33 mouse cellular contexts compared by ENCODE assay signal in the genomic region with DNA sequence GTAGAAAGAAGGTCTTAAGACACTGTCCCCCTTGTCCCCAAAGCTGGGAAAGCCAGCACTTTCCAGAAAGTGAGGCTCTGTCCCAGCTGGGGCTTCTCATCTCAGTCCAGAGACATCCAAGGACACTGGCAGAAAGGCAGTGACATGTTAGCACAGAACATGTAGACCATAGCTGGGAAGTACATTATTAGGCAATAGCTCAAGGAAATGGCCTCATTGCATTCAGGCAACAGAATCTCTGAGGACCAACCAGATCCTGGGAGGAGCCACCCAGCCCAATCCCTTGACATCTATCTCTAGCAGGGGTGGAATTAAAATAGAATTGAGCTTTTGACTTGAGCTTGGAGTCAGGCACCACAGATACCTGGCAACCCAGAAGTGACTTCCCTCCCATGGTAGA. TPM values are rescaled to one million over a fixed set of nuclear protein-coding genes. Genes with fewer than 3 reads are reported as not detected.
A peak's percentile ranks its signal among the peaks of the same experiment; 100 is the strongest.
DNase-seq lines count a peak whose midpoint lies in the region; ATAC-seq and TF ChIP-seq lines count a peak whose summit lies in the region.
"Had no signal": no experiment of that assay in that cellular context is flagged by ENCODE, and none has a peak within 500 bp of the region (broad histone marks: within the 10 kb centered on the region; RNA-seq: fewer than 3 reads in every experiment).

No protein-coding gene starts in this region.

- H3K27ac ChIP-seq in heart, embryonic 10.5 days, result no peak overlapping the region
- peak overlapping the region; percentile 94 for H3K27ac ChIP-seq in liver, postnatal 0 days (ENCODE audit: low read depth)
- H3K27ac ChIP-seq in hindbrain, embryonic 16.5 days (ENCODE audit: low read depth, low read length), result no peak overlapping the region
- H3K27ac ChIP-seq: embryonic facial prominence, embryonic 10.5 days; embryonic facial prominence, embryonic 15.5 days; forebrain, embryonic 12.5 days; hindbrain, embryonic 12.5 days; left cerebral cortex, adult 2 months; limb, embryonic 13.5 days; midbrain, embryonic 15.5 days had no signal

- H3K27me3 ChIP-seq in heart, embryonic 10.5 days (ENCODE audit: insufficient read depth, poor library complexity, severe bottlenecking), result no peaks in the 10 kb centered on the region
- no peaks in the 10 kb centered on the region for H3K27me3 ChIP-seq in liver, postnatal 0 days (ENCODE audit: insufficient read depth, low read length)
- H3K27me3 ChIP-seq in hindbrain, embryonic 16.5 days (replicated peaks; ENCODE audit: control insufficient read depth, insufficient read depth, low read length), result no peaks in the 10 kb centered on the region
- H3K27me3 ChIP-seq: embryonic facial prominence, embryonic 15.5 days; forebrain, embryonic 12.5 days; hindbrain, embryonic 12.5 days; limb, embryonic 13.5 days; midbrain, embryonic 15.5 days; Patski had no signal

- peak; percentile 57 for ATAC-seq in liver, postnatal 0 days
- ATAC-seq in neutrophil, adult 5-6 weeks (ENCODE audit: extremely low read depth, insufficient number of reproducible peaks, low FRiP score, poor library complexity, severe bottlenecking), result peak; percentile 49
- ATAC-seq in hindbrain, embryonic 16.5 days, result no peak
- ATAC-seq: forebrain, postnatal 0 days; intestine, embryonic 16.5 days; midbrain, embryonic 15.5 days; Patski had no signal

- TF ChIP-seq EP300 in liver, postnatal 0 days (IDR thresholded peaks at IDR 0.05; ENCODE audit: low read depth), result peak; percentile 62

- no peak overlapping the region for H3K4me3 ChIP-seq in heart, embryonic 10.5 days
- H3K4me3 ChIP-seq in liver, postnatal 0 days (ENCODE audit: low read depth, low read length), result no peak overlapping the region
- H3K4me3 ChIP-seq in hindbrain, embryonic 16.5 days (ENCODE audit: low read length), result no peak overlapping the region
- H3K4me3 ChIP-seq: embryonic facial prominence, embryonic 10.5 days; embryonic facial prominence, embryonic 15.5 days; forebrain, embryonic 12.5 days; hindbrain, embryonic 12.5 days; left cerebral cortex, adult 2 months; limb, embryonic 13.5 days; midbrain, embryonic 15.5 days had no signal

- peak; percentile 86 for DNase-seq in heart, adult 11 months
- no peak for DNase-seq in heart, embryonic 10.5 days (ENCODE audit: low spot score)
- peak; percentile 54 for DNase-seq in lung, postnatal 25 days (ENCODE audit: low spot score)
- DNase-seq in lung, postnatal 36 days, result no peak
- no peak for DNase-seq in liver, postnatal 0 days
- DNase-seq in right cerebral cortex, postnatal 36 days (ENCODE audit: low spot score in 2 of 2), result no peak
- DNase-seq: cerebellum, adult 11-12 months; cerebellum, postnatal 10 days; forebrain, postnatal 0 days; heart, postnatal 36 days; kidney, adult 9 months; kidney, postnatal 10 days; layer of hippocampus, adult 9-11 months; lung, adult 18-20 months; lung, postnatal 14 days; right cerebral cortex, adult 18-20 months; right cerebral cortex, postnatal 4 days; thymus, adult 2 months; thymus, postnatal 36 days had no signal

- H3K36me3 ChIP-seq in heart, embryonic 10.5 days, result no peaks in the 10 kb centered on the region
- H3K36me3 ChIP-seq in liver, postnatal 0 days (replicated peaks; ENCODE audit: insufficient read depth, low read length), result no peaks in the 10 kb centered on the region
- no peaks in the 10 kb centered on the region for H3K36me3 ChIP-seq in hindbrain, embryonic 16.5 days (ENCODE audit: control insufficient read depth, insufficient read depth, low read length)
- H3K36me3 ChIP-seq: embryonic facial prominence, embryonic 10.5 days; embryonic facial prominence, embryonic 15.5 days; forebrain, embryonic 12.5 days; hindbrain, embryonic 12.5 days; limb, embryonic 13.5 days; midbrain, embryonic 15.5 days had no signal

- TF ChIP-seq CTCF in liver, postnatal 0 days (IDR thresholded peaks at IDR 0.05; ENCODE audit: low read depth), result no peak

- 0 out of 2 replicates have a peak overlapping the region, but pooled peaks have one; percentile 44 for H3K9ac ChIP-seq in liver, postnatal 0 days (replicated peaks)
- no peak overlapping the region for H3K9ac ChIP-seq in hindbrain, embryonic 16.5 days (ENCODE audit: low read depth, low read length)
- H3K9ac ChIP-seq: embryonic facial prominence, embryonic 15.5 days; forebrain, embryonic 12.5 days; forebrain, postnatal 0 days; hindbrain, embryonic 12.5 days; limb, embryonic 13.5 days; midbrain, embryonic 15.5 days had no signal

- H3K4me1 ChIP-seq in heart, embryonic 10.5 days, result no peaks in the 10 kb centered on the region
- H3K4me1 ChIP-seq in liver, postnatal 0 days (ENCODE audit: insufficient read depth), result peaks cover 13% of the 10 kb centered on the region
- H3K4me1 ChIP-seq in hindbrain, embryonic 16.5 days (ENCODE audit: control insufficient read depth, insufficient read depth, low read depth, low read length), result no peaks in the 10 kb centered on the region
- H3K4me1 ChIP-seq: embryonic facial prominence, embryonic 10.5 days; embryonic facial prominence, embryonic 15.5 days; forebrain, embryonic 12.5 days; hindbrain, embryonic 12.5 days; limb, embryonic 13.5 days; midbrain, embryonic 15.5 days had no signal

- H3K4me2 ChIP-seq in liver, postnatal 0 days (ENCODE audit: low read depth, low read length), result peak overlapping the region; percentile 43
- H3K4me2 ChIP-seq in hindbrain, embryonic 16.5 days (ENCODE audit: low read length), result no peak overlapping the region
- H3K4me2 ChIP-seq: embryonic facial prominence, embryonic 15.5 days; forebrain, embryonic 12.5 days; heart, embryonic 11.5 days; hindbrain, embryonic 12.5 days; limb, embryonic 13.5 days; midbrain, embryonic 15.5 days had no signal

- H3K9me3 ChIP-seq in heart, embryonic 10.5 days, result peaks cover 3% of the 10 kb centered on the region; the same call in 1 of the 2 replicates
- H3K9me3 ChIP-seq in liver, postnatal 0 days (ENCODE audit: low read length), result no peaks in the 10 kb centered on the region
- H3K9me3 ChIP-seq in hindbrain, embryonic 16.5 days (ENCODE audit: control insufficient read depth, low read length), result no peaks in the 10 kb centered on the region; the same call in 1 of the 2 replicates
- H3K9me3 ChIP-seq: embryonic facial prominence, embryonic 10.5 days; embryonic facial prominence, embryonic 15.5 days; forebrain, embryonic 12.5 days; hindbrain, embryonic 12.5 days; limb, embryonic 13.5 days; midbrain, embryonic 15.5 days had no signal

RNA-seq across cellular contexts. Expression of a gene that starts 6.7 kb away (rescaled TPM):
- 0.44 and 0.99 TPM in 2 replicates for polyA plus RNA-seq in heart, embryonic 10.5 days (2016; fragmentation: Nextera tagmentation; extraction: Ambion mirVana)
- polyA plus RNA-seq in liver, postnatal 0 days (2015; fragmentation: Nextera tagmentation; extraction: Ambion mirVana), result 4,025 and 4,072 TPM in 2 replicates
- total RNA-seq in neutrophil, adult 5-6 weeks (2017), result 873 and 967 TPM in 2 replicates
- polyA plus RNA-seq in hindbrain, embryonic 16.5 days (2015; fragmentation: Nextera tagmentation; extraction: Ambion mirVana), result 0.39 and 0.79 TPM in 2 replicates
- total RNA-seq: left cerebral cortex, adult 2 months; left cerebral cortex, postnatal 36 days had no signal
- polyA plus RNA-seq: forebrain, embryonic 12.5 days had no signal

RNA-seq across cellular contexts. Expression of a gene that starts 20.0 kb away (rescaled TPM):
- polyA plus RNA-seq in heart, embryonic 10.5 days (2016; fragmentation: Nextera tagmentation; extraction: Ambion mirVana), result 18.5 and 20.0 TPM in 2 replicates
- polyA plus RNA-seq in liver, postnatal 0 days (2015; fragmentation: Nextera tagmentation; extraction: Ambion mirVana), result 10.5 and 11.4 TPM in 2 replicates
- 33.9 and 37.8 TPM in 2 replicates for total RNA-seq in neutrophil, adult 5-6 weeks (2017)
- polyA plus RNA-seq in hindbrain, embryonic 16.5 days (2015; fragmentation: Nextera tagmentation; extraction: Ambion mirVana), result 29.4 and 31.4 TPM in 2 replicates

RNA-seq across cellular contexts. Expression of a gene that starts 20.0 kb away (rescaled TPM):
- polyA plus RNA-seq in heart, embryonic 10.5 days (2016; fragmentation: Nextera tagmentation; extraction: Ambion mirVana), result 24.7 and 26.1 TPM in 2 replicates
- 4.8 and 5.6 TPM in 2 replicates for polyA plus RNA-seq in liver, postnatal 0 days (2015; fragmentation: Nextera tagmentation; extraction: Ambion mirVana)
- total RNA-seq in neutrophil, adult 5-6 weeks (2017), result 101 and 103 TPM in 2 replicates
- polyA plus RNA-seq in hindbrain, embryonic 16.5 days (2015; fragmentation: Nextera tagmentation; extraction: Ambion mirVana), result 14.4 and 16.8 TPM in 2 replicates

RNA-seq across cellular contexts. Expression of a gene that starts 22.8 kb away (rescaled TPM):
- 49.0 and 57.1 TPM in 2 replicates for polyA plus RNA-seq in heart, embryonic 10.5 days (2016; fragmentation: Nextera tagmentation; extraction: Ambion mirVana)
- polyA plus RNA-seq in liver, postnatal 0 days (2015; fragmentation: Nextera tagmentation; extraction: Ambion mirVana), result 9.7 and 11.4 TPM in 2 replicates
- total RNA-seq in neutrophil, adult 5-6 weeks (2017), result 15.5 and 24.2 TPM in 2 replicates
- 31.3 and 34.3 TPM in 2 replicates for polyA plus RNA-seq in hindbrain, embryonic 16.5 days (2015; fragmentation: Nextera tagmentation; extraction: Ambion mirVana)

RNA-seq across cellular contexts. Expression of a gene that starts 28.7 kb away (rescaled TPM):
- 0.25 and 0.26 TPM in 2 replicates for polyA plus RNA-seq in heart, embryonic 10.5 days (2016; fragmentation: Nextera tagmentation; extraction: Ambion mirVana)
- polyA plus RNA-seq in liver, postnatal 0 days (2015; fragmentation: Nextera tagmentation; extraction: Ambion mirVana), result 0.26 and 0.28 TPM in 2 replicates
- total RNA-seq in neutrophil, adult 5-6 weeks (2017), result 0.61 and 0.81 TPM in 2 replicates
- polyA plus RNA-seq in hindbrain, embryonic 16.5 days (2015; fragmentation: Nextera tagmentation; extraction: Ambion mirVana), result 0.12 and 0.13 TPM in 2 replicates
- total RNA-seq: heart, postnatal 36 days had no signal
- polyA plus RNA-seq: neural tube, embryonic 11.5 days had no signal

Comparison
In these comparisons a context has a peak if more than half of its experiments do, and no peak if none do; other contexts are left out.
1. DNase-seq: peak in heart, adult 11 months (single experiment) and lung, postnatal 25 days (single experiment); none in heart, embryonic 10.5 days (single experiment), lung, postnatal 36 days (single experiment), liver, postnatal 0 days (single experiment) and right cerebral cortex, postnatal 36 days (0 of 2).
2. RNA of a gene that starts 6.7 kb away (polyA plus RNA-seq): 4,025 to 4,072 TPM in liver, postnatal 0 days; 0.44 to 0.99 TPM in heart, embryonic 10.5 days and 0.39 to 0.79 TPM in hindbrain, embryonic 16.5 days; every median in the first group is over 1,000 times any median in the second.